Mouse (Mus musculus) layer of hippocampus, postnatal 10 days (tissue): Measurements from ENCODE around the gene Hoxa9. TPM values are rescaled to one million over a fixed set of nuclear protein-coding genes. Genes with fewer than 3 reads are reported as not detected.

Experiments used
- DNase-seq, 2 experiments: peaks; one replicate each; pipeline ENCODE4 v3.0.0; 2021; ENCODE audit warnings: low spot score in 2 of 2
- microRNA-seq, 2 experiments: library from miRNA; unstranded; fragments of <30 nt; microRNA quantifications; one replicate each; pipeline ENCODE4 v1.2.0; 2021
- total RNA-seq, 2 experiments: library from RNA; stranded (reverse); gene quantifications; 2 replicates each; pipeline ENCODE4 v1.2.3; 2021

Gene Hoxa9
- total RNA-seq, 2 experiments from 2014 or later: not detected

GRCm38 (mm10) chr6:52185222-52185621 is 45.7 kb downstream of the Hoxa9 start:
- no peak for DNase-seq

GRCm38 (mm10) chr6:52184668-52185067 is 46.2 kb downstream of the Hoxa9 start:
- DNase-seq: no peak

GRCm38 (mm10) chr6:52183311-52184080 is 47.4 kb downstream of the Hoxa9 start:
- no peak for DNase-seq

GRCm38 (mm10) chr6:52182793-52183192 is 48.1 kb downstream of the Hoxa9 start:
- DNase-seq: no peak

GRCm38 (mm10) chr6:52182030-52182429 is 48.9 kb downstream of the Hoxa9 start:
- no peak for DNase-seq

- no peak for DNase-seq
Observed at GRCm38 (mm10) chr6:52180726-52181125, 50.2 kb downstream of the Hoxa9 start.

GRCm38 (mm10) chr6:52180213-52180710 is 50.6 kb downstream of the Hoxa9 start:
- DNase-seq: no peak

GRCm38 (mm10) chr6:52179690-52180089 is 51.2 kb downstream of the Hoxa9 start:
- no peak for DNase-seq

- no peak for DNase-seq
Observed at GRCm38 (mm10) chr6:52178918-52179665, 51.8 kb downstream of the Hoxa9 start.

- DNase-seq: no peak
Observed at GRCm38 (mm10) chr6:52177806-52178205, 53.1 kb downstream of the Hoxa9 start.

- no peak for DNase-seq
Observed at GRCm38 (mm10) chr6:52177061-52177735, 53.7 kb downstream of the Hoxa9 start, which contains the start of gene 5730596B20Rik. TSS of gene 5730596B20Rik (plus strand) at chr6:52177498.

GRCm38 (mm10) chr6:52176391-52176790 is 54.5 kb downstream of the Hoxa9 start:
- no peak for DNase-seq

- no peak for DNase-seq
Observed at GRCm38 (mm10) chr6:52175864-52176263, 55.0 kb downstream of the Hoxa9 start.

- DNase-seq: no peak
Observed at GRCm38 (mm10) chr6:52174968-52175751, 55.7 kb downstream of the Hoxa9 start.

- no peak for DNase-seq
Observed at GRCm38 (mm10) chr6:52173648-52174047, 57.2 kb downstream of the Hoxa9 start.

Small RNA genes lying within 50 kb of the gene (microRNA-seq; reads per million reads assigned to microRNA genes)
- 0.67 to 2.2 reads per million in 2 experiments for gene Mir196b

Other genes with a start within 250 kb of the Hoxa9 start
- gene Skap2, start 218.5 kb downstream of the Hoxa9 start, total RNA-seq: 10 to 100 TPM in 1 of 2 experiments, 1 to 10 TPM in 1; 9.8 to 10.7 TPM
- not detected for gene Hoxa1, start 72.8 kb downstream of the Hoxa9 start, total RNA-seq
- not detected for gene Hoxa2, start 66.3 kb downstream of the Hoxa9 start, total RNA-seq
- gene 5730596B20Rik, start 53.6 kb downstream of the Hoxa9 start, total RNA-seq: not detected
- gene Hoxa4, start 39.3 kb downstream of the Hoxa9 start, total RNA-seq: not detected
- gene Hoxa5, start 26.5 kb downstream of the Hoxa9 start, total RNA-seq: not detected
- not detected for gene Hoxa6, start 22.4 kb downstream of the Hoxa9 start, total RNA-seq
- gene Hoxa3, start 17.8 kb downstream of the Hoxa9 start, total RNA-seq: not detected
- gene Gm28308, start 17.8 kb downstream of the Hoxa9 start, total RNA-seq: not detected
- gene Hoxa7, start 9.2 kb downstream of the Hoxa9 start, total RNA-seq: not detected
- gene Hoxa10, start 9.8 kb upstream of the Hoxa9 start, total RNA-seq: not detected
- not detected for gene Hoxa11, start 14.7 kb upstream of the Hoxa9 start, total RNA-seq
- not detected for gene Hoxa13, start 29.8 kb upstream of the Hoxa9 start, total RNA-seq
- gene Evx1, start 82.4 kb upstream of the Hoxa9 start, total RNA-seq: not detected